Mouse (Mus musculus): ENCODE results near the gene Ide. TPM values are rescaled to one million over a fixed set of nuclear protein-coding genes. Genes with fewer than 3 reads are reported as not detected.

The Ide gene
- polyA plus RNA-seq, 1 experiment from 2014 or later: 44.7 TPM

DNA sequence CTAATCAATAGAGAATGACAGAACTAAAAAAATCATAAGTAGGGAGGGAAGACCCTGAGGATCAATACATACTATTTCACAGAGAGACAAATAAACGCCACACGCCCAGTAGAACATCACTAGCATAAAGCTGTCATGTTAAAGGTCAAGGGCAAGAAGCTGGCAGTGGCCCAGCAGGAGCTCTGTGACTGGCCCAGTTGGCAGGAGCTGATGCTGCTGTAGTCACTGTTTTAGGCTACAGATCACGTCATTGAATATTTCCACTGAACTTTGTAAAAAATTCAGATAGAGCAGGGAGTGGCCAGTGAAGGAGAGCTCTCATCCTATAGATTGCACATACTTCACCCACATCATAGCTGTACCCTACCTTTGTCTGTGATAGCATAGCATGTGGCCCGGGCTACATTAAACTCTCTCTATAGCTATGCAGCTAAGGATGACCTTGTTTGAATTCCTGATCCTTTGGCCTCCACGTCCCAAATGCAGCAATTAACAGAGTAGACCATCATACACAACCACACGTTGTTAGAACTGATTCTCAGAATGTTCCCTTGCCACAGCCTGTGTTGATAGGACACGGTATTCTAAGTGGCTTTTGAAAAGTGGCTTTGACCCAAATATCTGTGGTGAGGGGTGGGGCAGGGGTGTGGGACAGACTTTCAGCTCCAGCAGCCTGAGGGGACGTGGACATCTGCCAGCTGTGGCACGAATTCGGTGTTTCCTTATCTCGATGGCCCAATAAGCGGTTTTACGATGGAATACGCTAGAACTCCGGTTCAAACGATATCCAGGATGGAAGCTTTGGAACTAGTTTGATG is 16.6 kb downstream of the Ide start:
- Histone ChIP-seq H3K27ac (replicated peaks; ENCODE audit: low read depth, low read length) (no peak overlapping the region), H3K9me3 (ENCODE audit: control insufficient read depth, low read length) (no peaks in the 10 kb centered on the region), H3K4me2 (ENCODE audit: low read length) (no peak overlapping the region), H3K4me1 (ENCODE audit: control insufficient read depth, insufficient read depth, low read length) (no peaks in the 10 kb centered on the region), H3K4me3 (replicated peaks; ENCODE audit: low read depth, low read length) (no peak overlapping the region), H3K27me3 (ENCODE audit: control insufficient read depth, insufficient read depth, low read length) (no peaks in the 10 kb centered on the region), H3K9ac (replicated peaks; ENCODE audit: low read length) (no peak overlapping the region), H3K36me3 (ENCODE audit: control insufficient read depth, insufficient read depth, low read length) (peaks cover 13% of the 10 kb centered on the region; the same call in 1 of the 2 replicates)
- ATAC-seq (ENCODE audit: low FRiP score, low TSS enrichment) (no peak), DNase-seq (no peak)
- 92% methylated on average over 16 of the region's 16 CpGs for WGBS

DNA sequence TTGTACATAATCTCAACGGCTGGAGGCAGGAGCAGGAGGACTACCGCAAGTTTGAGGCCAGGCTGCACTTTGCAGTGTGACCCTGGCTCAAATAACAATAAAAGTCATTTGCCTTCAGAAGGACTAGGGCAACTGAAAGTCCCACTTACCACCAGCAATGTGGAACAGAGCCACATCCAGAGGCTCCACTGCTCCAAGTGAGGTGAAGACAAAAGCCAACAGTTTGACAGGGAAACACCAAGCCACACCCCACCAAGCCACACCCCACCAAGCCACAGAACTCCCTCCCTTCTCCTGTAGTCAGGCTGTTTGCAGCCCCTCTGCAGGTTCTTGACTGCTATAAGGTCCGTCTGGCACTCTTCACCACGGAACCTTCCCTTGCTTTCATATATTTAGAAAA is 20.3 kb downstream of the Ide start:
- DNase-seq: no peak
- 91% methylated on average over 4 of the region's 4 CpGs for WGBS
- H3K4me3 ChIP-seq (replicated peaks; ENCODE audit: low read depth, low read length): no peak overlapping the region
- H3K9me3 ChIP-seq (ENCODE audit: control insufficient read depth, low read length): no peaks in the 10 kb centered on the region
- no peak overlapping the region for H3K27ac ChIP-seq (replicated peaks; ENCODE audit: low read depth, low read length)
- no peak for ATAC-seq (ENCODE audit: low FRiP score, low TSS enrichment)
- no peaks in the 10 kb centered on the region for H3K27me3 ChIP-seq (ENCODE audit: control insufficient read depth, insufficient read depth, low read length)
- no peaks in the 10 kb centered on the region for H3K4me1 ChIP-seq (ENCODE audit: control insufficient read depth, insufficient read depth, low read length)
- peaks cover 26% of the 10 kb centered on the region for H3K36me3 ChIP-seq (ENCODE audit: control insufficient read depth, insufficient read depth, low read length)
- no peak overlapping the region for H3K4me2 ChIP-seq (ENCODE audit: low read length)
- H3K9ac ChIP-seq (replicated peaks; ENCODE audit: low read length): no peak overlapping the region

DNA sequence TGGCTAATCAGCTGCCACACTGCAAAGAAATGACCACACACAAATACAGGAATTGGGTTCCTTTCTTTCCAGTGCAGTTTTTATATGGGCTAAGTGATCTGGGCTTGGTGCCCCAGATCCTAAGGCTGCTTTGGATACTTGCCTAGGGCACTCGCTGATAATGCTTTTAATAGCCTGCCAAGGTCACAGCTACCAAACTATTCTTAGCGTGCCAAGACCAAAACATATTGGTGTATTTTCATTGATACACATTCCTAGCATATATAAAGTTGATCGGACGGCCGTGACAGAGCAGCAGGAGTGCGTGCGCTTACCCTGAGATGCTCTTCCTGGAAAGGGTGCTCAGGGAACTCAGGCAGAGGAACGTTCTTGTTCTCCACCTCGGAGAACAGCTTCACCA is 22.6 kb downstream of the Ide start:
- H3K27ac ChIP-seq (replicated peaks; ENCODE audit: low read depth, low read length): no peak overlapping the region
- no peaks in the 10 kb centered on the region for H3K4me1 ChIP-seq (ENCODE audit: control insufficient read depth, insufficient read depth, low read length)
- no peak overlapping the region for H3K4me3 ChIP-seq (replicated peaks; ENCODE audit: low read depth, low read length)
- no peak overlapping the region for H3K4me2 ChIP-seq (ENCODE audit: low read length)
- WGBS: 91% methylated on average over 9 of the region's 9 CpGs
- H3K36me3 ChIP-seq (ENCODE audit: control insufficient read depth, insufficient read depth, low read length): peaks cover 35% of the 10 kb centered on the region
- no peak overlapping the region for H3K9ac ChIP-seq (replicated peaks; ENCODE audit: low read length)
- DNase-seq: no peak
- ATAC-seq (ENCODE audit: low FRiP score, low TSS enrichment): no peak
- H3K27me3 ChIP-seq (ENCODE audit: control insufficient read depth, insufficient read depth, low read length): no peaks in the 10 kb centered on the region
- H3K9me3 ChIP-seq (ENCODE audit: control insufficient read depth, low read length): no peaks in the 10 kb centered on the region

GRCm38 (mm10) chr19:37311426-37311825 is 26.2 kb downstream of the Ide start:
- ATAC-seq (ENCODE audit: low FRiP score, low TSS enrichment) (no peak), DNase-seq (no peak)
- no peaks in the 10 kb centered on the region for H3K9me3 ChIP-seq (ENCODE audit: control insufficient read depth, low read length)
- H3K4me2 ChIP-seq (ENCODE audit: low read length): no peak overlapping the region
- H3K36me3 ChIP-seq (ENCODE audit: control insufficient read depth, insufficient read depth, low read length): peaks cover 42% of the 10 kb centered on the region
- H3K4me1 ChIP-seq (ENCODE audit: control insufficient read depth, insufficient read depth, low read length): no peaks in the 10 kb centered on the region
- no peak overlapping the region for H3K4me3 ChIP-seq (replicated peaks; ENCODE audit: low read depth, low read length)
- no peak overlapping the region for H3K27ac ChIP-seq (replicated peaks; ENCODE audit: low read depth, low read length)
- WGBS: 93% methylated on average over 6 of the region's 6 CpGs
- H3K27me3 ChIP-seq (ENCODE audit: control insufficient read depth, insufficient read depth, low read length): no peaks in the 10 kb centered on the region
- H3K9ac ChIP-seq (replicated peaks; ENCODE audit: low read length): no peak overlapping the region

DNA sequence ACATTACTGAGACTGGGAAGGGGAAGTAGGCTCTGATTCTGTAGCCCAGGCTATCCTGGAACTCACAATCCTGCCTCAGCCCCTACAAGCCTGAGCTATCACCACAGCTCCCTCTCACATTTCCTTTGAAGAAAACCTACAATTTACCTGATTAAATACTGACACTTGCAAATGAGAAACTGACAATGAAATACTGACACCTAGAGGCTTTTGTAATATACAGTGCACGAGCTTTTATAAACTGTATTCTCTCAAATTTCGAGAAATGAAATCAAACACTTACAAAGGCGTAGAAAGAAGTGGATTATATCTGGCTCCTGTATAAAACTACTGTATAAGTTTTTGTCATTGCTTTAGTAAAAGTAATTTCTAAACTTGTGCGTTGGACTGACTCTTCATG is 27.5 kb downstream of the Ide start:
- H3K4me1 ChIP-seq (ENCODE audit: control insufficient read depth, insufficient read depth, low read length): no peaks in the 10 kb centered on the region
- peak; percentile 17 for DNase-seq
- H3K9ac ChIP-seq (replicated peaks; ENCODE audit: low read length): no peak overlapping the region
- WGBS: 90% methylated on average over 4 of the region's 4 CpGs
- no peak overlapping the region for H3K4me2 ChIP-seq (ENCODE audit: low read length)
- no peak overlapping the region for H3K4me3 ChIP-seq (replicated peaks; ENCODE audit: low read depth, low read length)
- no peaks in the 10 kb centered on the region for H3K27me3 ChIP-seq (ENCODE audit: control insufficient read depth, insufficient read depth, low read length)
- no peak for ATAC-seq (ENCODE audit: low FRiP score, low TSS enrichment)
- peaks cover 37% of the 10 kb centered on the region for H3K36me3 ChIP-seq (ENCODE audit: control insufficient read depth, insufficient read depth, low read length)
- no peaks in the 10 kb centered on the region for H3K9me3 ChIP-seq (ENCODE audit: control insufficient read depth, low read length)
- no peak overlapping the region for H3K27ac ChIP-seq (replicated peaks; ENCODE audit: low read depth, low read length)

- Histone ChIP-seq H3K36me3 (ENCODE audit: control insufficient read depth, insufficient read depth, low read length) (peaks cover 28% of the 10 kb centered on the region), H3K27ac (replicated peaks; ENCODE audit: low read depth, low read length) (no peak overlapping the region), H3K9ac (replicated peaks; ENCODE audit: low read length) (no peak overlapping the region), H3K9me3 (ENCODE audit: control insufficient read depth, low read length) (no peaks in the 10 kb centered on the region), H3K27me3 (ENCODE audit: control insufficient read depth, insufficient read depth, low read length) (no peaks in the 10 kb centered on the region), H3K4me1 (ENCODE audit: control insufficient read depth, insufficient read depth, low read length) (no peaks in the 10 kb centered on the region), H3K4me2 (ENCODE audit: low read length) (no peak overlapping the region), H3K4me3 (replicated peaks; ENCODE audit: low read depth, low read length) (no peak overlapping the region)
- no peak for ATAC-seq (ENCODE audit: low FRiP score, low TSS enrichment)
- no peak for DNase-seq
- WGBS: 92% methylated on average over 7 of the region's 7 CpGs
Observed at GRCm38 (mm10) chr19:37308941-37309340, 28.7 kb downstream of the Ide start.

- ATAC-seq (ENCODE audit: low FRiP score, low TSS enrichment) (no peak), DNase-seq (no peak)
- Histone ChIP-seq H3K9ac (replicated peaks; ENCODE audit: low read length) (no peak overlapping the region), H3K4me1 (ENCODE audit: control insufficient read depth, insufficient read depth, low read length) (no peaks in the 10 kb centered on the region), H3K27me3 (ENCODE audit: control insufficient read depth, insufficient read depth, low read length) (no peaks in the 10 kb centered on the region), H3K27ac (replicated peaks; ENCODE audit: low read depth, low read length) (no peak overlapping the region), H3K4me2 (ENCODE audit: low read length) (no peak overlapping the region), H3K36me3 (ENCODE audit: control insufficient read depth, insufficient read depth, low read length) (peaks cover 22% of the 10 kb centered on the region), H3K9me3 (ENCODE audit: control insufficient read depth, low read length) (no peaks in the 10 kb centered on the region), H3K4me3 (replicated peaks; ENCODE audit: low read depth, low read length) (no peak overlapping the region)
- 92% methylated on average over 6 of the region's 6 CpGs for WGBS
Observed at GRCm38 (mm10) chr19:37307826-37308545, 29.7 kb downstream of the Ide start.

GRCm38 (mm10) chr19:37306176-37306575 is 31.5 kb downstream of the Ide start:
- peaks cover 10% of the 10 kb centered on the region for H3K36me3 ChIP-seq (ENCODE audit: control insufficient read depth, insufficient read depth, low read length)
- no peak for ATAC-seq (ENCODE audit: low FRiP score, low TSS enrichment)
- no peak overlapping the region for H3K27ac ChIP-seq (replicated peaks; ENCODE audit: low read depth, low read length)
- no peaks in the 10 kb centered on the region for H3K9me3 ChIP-seq (ENCODE audit: control insufficient read depth, low read length)
- H3K27me3 ChIP-seq (ENCODE audit: control insufficient read depth, insufficient read depth, low read length): no peaks in the 10 kb centered on the region
- no peak overlapping the region for H3K9ac ChIP-seq (replicated peaks; ENCODE audit: low read length)
- no peak overlapping the region for H3K4me3 ChIP-seq (replicated peaks; ENCODE audit: low read depth, low read length)
- no peaks in the 10 kb centered on the region for H3K4me1 ChIP-seq (ENCODE audit: control insufficient read depth, insufficient read depth, low read length)
- H3K4me2 ChIP-seq (ENCODE audit: low read length): no peak overlapping the region
- WGBS: 96% methylated on average over 3 of the region's 3 CpGs
- DNase-seq: no peak

DNA sequence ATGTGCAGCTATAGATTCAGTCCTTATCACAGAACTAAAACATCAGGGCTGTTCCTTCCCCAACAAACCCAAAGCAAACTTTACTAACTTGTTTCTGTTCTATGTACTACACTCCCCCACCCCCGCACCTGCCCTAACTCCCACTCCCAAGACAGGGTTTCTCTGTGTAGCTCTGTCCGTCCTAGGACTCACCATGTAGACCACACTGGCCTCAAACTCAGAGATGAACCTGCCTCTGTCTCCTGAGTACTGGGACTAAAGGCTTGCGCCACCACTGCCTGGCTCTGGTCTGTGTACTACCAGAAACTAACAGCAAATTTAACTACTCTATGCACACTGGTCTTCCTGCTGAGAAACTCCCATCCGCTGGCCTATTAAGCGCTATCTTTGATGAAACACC is 32.8 kb downstream of the Ide start:
- no peaks in the 10 kb centered on the region for H3K9me3 ChIP-seq (ENCODE audit: control insufficient read depth, low read length)
- H3K9ac ChIP-seq (replicated peaks; ENCODE audit: low read length): no peak overlapping the region
- H3K4me2 ChIP-seq (ENCODE audit: low read length): no peak overlapping the region
- no peak for DNase-seq
- WGBS: 95% methylated on average over 5 of the region's 5 CpGs
- no peaks in the 10 kb centered on the region for H3K4me1 ChIP-seq (ENCODE audit: control insufficient read depth, insufficient read depth, low read length)
- H3K36me3 ChIP-seq (ENCODE audit: control insufficient read depth, insufficient read depth, low read length): peaks cover 10% of the 10 kb centered on the region
- H3K27me3 ChIP-seq (ENCODE audit: control insufficient read depth, insufficient read depth, low read length): no peaks in the 10 kb centered on the region
- H3K4me3 ChIP-seq (replicated peaks; ENCODE audit: low read depth, low read length): no peak overlapping the region
- no peak for ATAC-seq (ENCODE audit: low FRiP score, low TSS enrichment)
- no peak overlapping the region for H3K27ac ChIP-seq (replicated peaks; ENCODE audit: low read depth, low read length)

Measured in midbrain, embryonic 14.5 days (tissue).